Comparison of ENCODE assay signal across 7 mouse cellular contexts in genomic region chr4:133201006-133201771, GRCm38 (mm10). TPM values are rescaled to one million over a fixed set of nuclear protein-coding genes. Genes with fewer than 3 reads are reported as not detected.
A peak's percentile ranks its signal among the peaks of the same experiment; 100 is the strongest.
DNase-seq lines count a peak whose midpoint lies in the region; ATAC-seq and TF ChIP-seq lines count a peak whose summit lies in the region.

No protein-coding gene starts in this region.

- peak; percentile 52 for DNase-seq in CH12.LX (ENCODE audit: extremely low read depth)
- DNase-seq in adipocyte (ENCODE audit: low spot score), result peak; percentile 77
- DNase-seq in embryonic facial prominence, embryonic 14.5 days (ENCODE audit: low spot score), result peak; percentile 68
- peak; percentile 88 for DNase-seq in lung, postnatal 0 days (ENCODE audit: low spot score)
- peak; percentile 40 for DNase-seq in spleen, adult 12 weeks (ENCODE audit: low spot score)

- 67% methylated on average over 7 of the region's 8 CpGs for WGBS in embryonic facial prominence, embryonic 14.5 days
- WGBS in heart, embryonic 13.5 days, result 58% methylated on average over 8 of the region's 8 CpGs
- 53% methylated on average over 8 of the region's 8 CpGs for WGBS in kidney, embryonic 14.5 days
- WGBS in lung, postnatal 0 days, result 58% methylated on average over 8 of the region's 8 CpGs

- H3K9me3 ChIP-seq in CH12.LX (replicated peaks; ENCODE audit: low read length), result no peaks in the 10 kb centered on the region
- H3K9me3 ChIP-seq in embryonic facial prominence, embryonic 14.5 days (ENCODE audit: control insufficient read depth, low read length), result no peaks in the 10 kb centered on the region
- H3K9me3 ChIP-seq in heart, embryonic 13.5 days, result no peaks in the 10 kb centered on the region
- no peaks in the 10 kb centered on the region for H3K9me3 ChIP-seq in kidney, embryonic 14.5 days (ENCODE audit: control insufficient read depth, low read length)
- no peaks in the 10 kb centered on the region for H3K9me3 ChIP-seq in lung, postnatal 0 days (ENCODE audit: low read length)

- no peak overlapping the region for H3K9ac ChIP-seq in CH12.LX (ENCODE audit: insufficient read depth, low read depth)
- peak overlapping the region; percentile 31; the same call in 1 of the 2 replicates for H3K9ac ChIP-seq in embryonic facial prominence, embryonic 14.5 days (ENCODE audit: low read depth, low read length)
- peak overlapping the region; percentile 64 for H3K9ac ChIP-seq in heart, embryonic 13.5 days
- H3K9ac ChIP-seq in kidney, embryonic 14.5 days (ENCODE audit: low read depth, low read length), result 0 out of 2 replicates have a peak overlapping the region, but pooled peaks have one; percentile 18
- H3K9ac ChIP-seq in lung, postnatal 0 days (replicated peaks; ENCODE audit: low read depth), result no peak overlapping the region

- dilution Hi-C loops in CH12.LX (cut with MboI; ENCODE audit: extremely low pct_ligation_motif_present, extremely low pct_unique_long_range_greater_than_20kb, low sequenced_read_pairs), result no loop called here

- peak in 1 of 2 experiments; percentile 76; a peak in 2 of 4 replicates for TF ChIP-seq CTCF in CH12.LX (conservative IDR thresholded peaks at IDR 0.05 in 1 of 2, IDR thresholded peaks at IDR 0.05 in 1 of 2; ENCODE audit: low read depth in 2 of 2, low read length in 2 of 2)
- peak; percentile 85 for TF ChIP-seq CTCF in lung, postnatal 0 days (IDR thresholded peaks at IDR 0.05)

- H3K36me3 ChIP-seq in CH12.LX (replicated peaks in 1 of 2; ENCODE audit: control insufficient read depth in 1 of 2, insufficient read depth in 1 of 2, low read length in 1 of 2), result peaks cover 14 to 39% of the 10 kb centered on the region in 2 experiments
- H3K36me3 ChIP-seq in embryonic facial prominence, embryonic 14.5 days (ENCODE audit: control insufficient read depth, insufficient read depth, low read length), result peaks cover 12% of the 10 kb centered on the region
- peaks cover 10% of the 10 kb centered on the region for H3K36me3 ChIP-seq in heart, embryonic 13.5 days
- peaks cover 7% of the 10 kb centered on the region for H3K36me3 ChIP-seq in kidney, embryonic 14.5 days (ENCODE audit: control insufficient read depth, insufficient read depth, low read length)
- peaks cover 3% of the 10 kb centered on the region; the same call in 1 of the 2 replicates for H3K36me3 ChIP-seq in lung, postnatal 0 days (ENCODE audit: insufficient read depth, low read length)

- no peak overlapping the region for H3K4me2 ChIP-seq in CH12.LX (ENCODE audit: insufficient read depth, low read depth, poor library complexity, severe bottlenecking)
- no peak overlapping the region for H3K4me2 ChIP-seq in embryonic facial prominence, embryonic 14.5 days (ENCODE audit: low read depth, low read length)
- no peak overlapping the region for H3K4me2 ChIP-seq in heart, embryonic 13.5 days
- H3K4me2 ChIP-seq in kidney, embryonic 14.5 days (replicated peaks; ENCODE audit: low read depth, low read length), result no peak overlapping the region
- H3K4me2 ChIP-seq in lung, postnatal 0 days (replicated peaks; ENCODE audit: low read depth, low read length), result no peak overlapping the region

- peak; percentile 35 for ATAC-seq in embryonic facial prominence, embryonic 14.5 days (ENCODE audit: low read depth)
- no peak for ATAC-seq in heart, embryonic 13.5 days (ENCODE audit: extremely low read depth, insufficient number of reproducible peaks, low FRiP score, low TSS enrichment)
- ATAC-seq in kidney, embryonic 14.5 days (ENCODE audit: low FRiP score, low TSS enrichment), result 0 out of 2 replicates have a peak, but pooled peaks have one; percentile 26
- peak; percentile 66 for ATAC-seq in lung, postnatal 0 days

- H3K4me3 ChIP-seq in CH12.LX (replicated peaks in 1 of 3; ENCODE audit: low read depth in 2 of 3, low read length in 2 of 3, poor library complexity in 1 of 3), result no peak overlapping the region
- no peak overlapping the region for H3K4me3 ChIP-seq in embryonic facial prominence, embryonic 14.5 days (ENCODE audit: low read depth, low read length)
- H3K4me3 ChIP-seq in heart, embryonic 13.5 days, result no peak overlapping the region
- H3K4me3 ChIP-seq in kidney, embryonic 14.5 days (ENCODE audit: low read length), result no peak overlapping the region
- H3K4me3 ChIP-seq in lung, postnatal 0 days (ENCODE audit: low read depth, low read length), result no peak overlapping the region

- peak; percentile 78 for TF ChIP-seq RAD21 in CH12.LX (IDR thresholded peaks at IDR 0.05; ENCODE audit: low read depth, low read length)

- no peaks in the 10 kb centered on the region for H3K27me3 ChIP-seq in CH12.LX (replicated peaks)
- no peaks in the 10 kb centered on the region for H3K27me3 ChIP-seq in embryonic facial prominence, embryonic 14.5 days (replicated peaks; ENCODE audit: control insufficient read depth, insufficient read depth, low read length)
- no peaks in the 10 kb centered on the region for H3K27me3 ChIP-seq in heart, embryonic 13.5 days (replicated peaks)
- no peaks in the 10 kb centered on the region for H3K27me3 ChIP-seq in kidney, embryonic 14.5 days (ENCODE audit: control insufficient read depth, insufficient read depth, low read length)
- H3K27me3 ChIP-seq in lung, postnatal 0 days (replicated peaks; ENCODE audit: insufficient read depth, low read length), result no peaks in the 10 kb centered on the region

- no peak overlapping the region for H3K27ac ChIP-seq in CH12.LX (ENCODE audit: insufficient read depth, low read depth)
- peak overlapping the region; percentile 80 for H3K27ac ChIP-seq in embryonic facial prominence, embryonic 14.5 days (replicated peaks; ENCODE audit: low read depth, low read length)
- H3K27ac ChIP-seq in heart, embryonic 13.5 days (replicated peaks), result peak overlapping the region; percentile 93
- H3K27ac ChIP-seq in kidney, embryonic 14.5 days (ENCODE audit: low read depth, low read length), result peak overlapping the region; percentile 43; the same call in 1 of the 2 replicates
- H3K27ac ChIP-seq in lung, postnatal 0 days (ENCODE audit: low read length), result peak overlapping the region; percentile 60; the same call in 1 of the 2 replicates

- peaks cover 0 to 49% of the 10 kb centered on the region in 2 experiments; a peak in 2 of 4 replicates for H3K4me1 ChIP-seq in CH12.LX (ENCODE audit: control insufficient read depth in 1 of 2, insufficient read depth in 2 of 2)
- H3K4me1 ChIP-seq in embryonic facial prominence, embryonic 14.5 days (ENCODE audit: control insufficient read depth, insufficient read depth, low read length), result peaks cover 50% of the 10 kb centered on the region
- H3K4me1 ChIP-seq in heart, embryonic 13.5 days, result peaks cover 77% of the 10 kb centered on the region
- H3K4me1 ChIP-seq in kidney, embryonic 14.5 days (ENCODE audit: control insufficient read depth, insufficient read depth, low read length), result peaks cover 57% of the 10 kb centered on the region
- H3K4me1 ChIP-seq in lung, postnatal 0 days (ENCODE audit: insufficient read depth, low read depth, low read length), result peaks cover 16% of the 10 kb centered on the region

- in situ Hi-C loops in CH12.LX (cut with MboI; ENCODE audit: low pct_ligation_motif_present, low pct_unique_long_range_greater_than_20kb, low sequenced_read_pairs), result loop anchor here (10.0 kb wide), 1 partner anchor 186 kb away; the partner anchor contains the start of gene Ahdc1

- H3K79me2 ChIP-seq in CH12.LX (replicated peaks; ENCODE audit: control insufficient read depth, extremely low read depth, insufficient read depth, poor library complexity, severe bottlenecking), result no peaks in the 10 kb centered on the region

- TF ChIP-seq POLR2A in CH12.LX (IDR thresholded peaks at IDR 0.05; ENCODE audit: low read depth, low read length), result 0 out of 2 replicates have a peak, but pooled peaks have one; percentile 20

- no peak for TF ChIP-seq EP300 in CH12.LX (IDR thresholded peaks at IDR 0.05; ENCODE audit: low read length)
- no peak for TF ChIP-seq EP300 in lung, postnatal 0 days (IDR thresholded peaks at IDR 0.05)

TF ChIP-seq in CH12.LX, 34 proteins besides CTCF, POLR2A, EP300 and RAD21 (continues in another document):
- TF ChIP-seq POLR2AphosphoS2 (IDR thresholded peaks at IDR 0.05; ENCODE audit: low read depth, low read length) (peak; percentile 59; the same call in 1 of the 2 replicates), RCOR1 (conservative IDR thresholded peaks at IDR 0.05; ENCODE audit: low read depth, low read length) (no peak), MAX (IDR thresholded peaks at IDR 0.05; ENCODE audit: low read length) (no peak), CHD1 (IDR thresholded peaks at IDR 0.05; ENCODE audit: low read depth, low read length) (no peak), MAZ (IDR thresholded peaks at IDR 0.05; ENCODE audit: low read depth, low read length) (0 out of 2 replicates have a peak, but pooled peaks have one; percentile 26), MXI1 (IDR thresholded peaks at IDR 0.05; ENCODE audit: low read depth, low read length) (no peak)

RNA-seq across cellular contexts. Expression of gene Cd164l2, which starts 10.7 kb away (rescaled TPM):
- total RNA-seq in CH12.LX (2012; rRNA removed) (not detected in 2 replicates), CH12.LX (2014; rRNA removed) (not detected in 2 replicates)
- polyA plus RNA-seq in CH12.LX (2012; ENCODE audit: insufficient read length, low read depth), result not detected in 2 replicates
- 2.5 and 3.8 TPM in 2 replicates for polyA plus RNA-seq in embryonic facial prominence, embryonic 14.5 days (2014; fragmentation: Nextera tagmentation; extraction: Ambion mirVana)
- polyA plus RNA-seq in heart, embryonic 13.5 days (2015; fragmentation: Nextera tagmentation; extraction: Ambion mirVana), result 0.56 and 0.57 TPM in 2 replicates
- 6.9 and 7.6 TPM in 2 replicates for polyA plus RNA-seq in kidney, embryonic 14.5 days (2014; fragmentation: Nextera tagmentation; extraction: Ambion mirVana)
- 8.7 and 10.3 TPM in 2 replicates for polyA plus RNA-seq in lung, postnatal 0 days (2015; fragmentation: Nextera tagmentation; extraction: Ambion mirVana)

RNA-seq across cellular contexts. Expression of gene Gpr3, which starts 11.1 kb away (rescaled TPM):
- total RNA-seq in CH12.LX (2012; rRNA removed) (0.13 and 0.17 TPM in 2 replicates), CH12.LX (2014; rRNA removed) (not detected in 2 replicates)
- polyA plus RNA-seq in CH12.LX (2012; ENCODE audit: insufficient read length, low read depth), result 0.11 TPM in 1 of 2 replicates, not detected in the other
- polyA plus RNA-seq in embryonic facial prominence, embryonic 14.5 days (2014; fragmentation: Nextera tagmentation; extraction: Ambion mirVana), result 0.18 and 0.19 TPM in 2 replicates
- 0.14 and 0.28 TPM in 2 replicates for polyA plus RNA-seq in heart, embryonic 13.5 days (2015; fragmentation: Nextera tagmentation; extraction: Ambion mirVana)
- polyA plus RNA-seq in kidney, embryonic 14.5 days (2014; fragmentation: Nextera tagmentation; extraction: Ambion mirVana), result 0.53 TPM in 1 of 2 replicates, not detected in the other
- polyA plus RNA-seq in lung, postnatal 0 days (2015; fragmentation: Nextera tagmentation; extraction: Ambion mirVana), result not detected in 2 replicates

RNA-seq across cellular contexts. Expression of gene Map3k6, which starts 39.4 kb away (rescaled TPM):
- total RNA-seq in CH12.LX (2012; rRNA removed), result 0.21 TPM in 1 of 2 replicates, not detected in the other
- not detected in 2 replicates for total RNA-seq in CH12.LX (2014; rRNA removed)
- polyA plus RNA-seq in CH12.LX (2012; ENCODE audit: insufficient read length, low read depth), result not detected in 2 replicates
- polyA plus RNA-seq in embryonic facial prominence, embryonic 14.5 days (2014; fragmentation: Nextera tagmentation; extraction: Ambion mirVana), result 6.0 and 7.9 TPM in 2 replicates
- polyA plus RNA-seq in heart, embryonic 13.5 days (2015; fragmentation: Nextera tagmentation; extraction: Ambion mirVana), result 2.3 and 2.6 TPM in 2 replicates
- polyA plus RNA-seq in kidney, embryonic 14.5 days (2014; fragmentation: Nextera tagmentation; extraction: Ambion mirVana), result 2.8 and 4.1 TPM in 2 replicates
- 7.8 and 18.7 TPM in 2 replicates for polyA plus RNA-seq in lung, postnatal 0 days (2015; fragmentation: Nextera tagmentation; extraction: Ambion mirVana)

Comparison
In these comparisons a context has a peak if more than half of its experiments do, and no peak if none do; other contexts are left out.
1. H3K9ac ChIP-seq: peak in embryonic facial prominence, embryonic 14.5 days (single experiment), heart, embryonic 13.5 days (single experiment) and kidney, embryonic 14.5 days (single experiment); none in CH12.LX (single experiment) and lung, postnatal 0 days (single experiment).
2. Peak in every context shown above with its lines, with median percentiles within 50 percentile points of each other: DNase-seq.